In genomic region chr4:35917453-35917852, GRCm38 (mm10) we compare ENCODE assay signal across 23 mouse cellular contexts.
"Had no signal": no experiment of that assay in that cellular context is flagged by ENCODE, and none has a peak within 500 bp of the region (broad histone marks: within the 10 kb centered on the region; RNA-seq: fewer than 3 reads in every experiment).

No protein-coding gene starts in this region.

- H3K4me1 ChIP-seq: heart, embryonic 13.5 days; heart, embryonic 15.5 days; hindbrain, embryonic 13.5 days; hindbrain, embryonic 15.5 days; limb, embryonic 10.5 days; limb, embryonic 12.5 days had no signal

- DNase-seq: gastrocnemius, postnatal 14 days; gastrocnemius, postnatal 36 days; heart, adult 11 months; heart, adult 2 months; heart, postnatal 14 days; heart, postnatal 36 days; kidney, adult 18-20 months; kidney, adult 8-10 months; kidney, postnatal 10 days; kidney, postnatal 25 days; kidney, postnatal 4 days; liver had no signal

- H3K27me3 ChIP-seq: heart, embryonic 13.5 days; heart, embryonic 15.5 days; hindbrain, embryonic 13.5 days; hindbrain, embryonic 15.5 days; limb, embryonic 12.5 days had no signal

- H3K27ac ChIP-seq: heart, adult 2 months; heart, embryonic 13.5 days; heart, embryonic 15.5 days; hindbrain, embryonic 13.5 days; hindbrain, embryonic 15.5 days; hindbrain, postnatal 0 days; layer of hippocampus, adult 2 months; left cerebral cortex, adult 2 months; limb, embryonic 10.5 days; limb, embryonic 12.5 days had no signal

- H3K4me3 ChIP-seq: heart, adult 2 months; heart, embryonic 13.5 days; heart, embryonic 15.5 days; hindbrain, embryonic 13.5 days; hindbrain, embryonic 15.5 days; layer of hippocampus, adult 2 months; left cerebral cortex, adult 2 months; limb, embryonic 10.5 days; limb, embryonic 12.5 days had no signal

- H3K4me2 ChIP-seq: heart, embryonic 11.5 days; heart, embryonic 13.5 days; heart, embryonic 15.5 days; hindbrain, embryonic 13.5 days; hindbrain, embryonic 15.5 days; limb, embryonic 12.5 days; liver, embryonic 11.5 days had no signal

- H3K9ac ChIP-seq: heart, embryonic 13.5 days; heart, embryonic 15.5 days; hindbrain, embryonic 13.5 days; hindbrain, embryonic 15.5 days; limb, embryonic 12.5 days had no signal

- H3K36me3 ChIP-seq: heart, embryonic 13.5 days; heart, embryonic 15.5 days; hindbrain, embryonic 13.5 days; hindbrain, embryonic 15.5 days; limb, embryonic 10.5 days; limb, embryonic 12.5 days had no signal

- H3K9me3 ChIP-seq: heart, embryonic 13.5 days; heart, embryonic 15.5 days; hindbrain, embryonic 13.5 days; hindbrain, embryonic 15.5 days; limb, embryonic 10.5 days; limb, embryonic 12.5 days had no signal

- ATAC-seq: hindbrain, postnatal 0 days had no signal
